Mouse (Mus musculus) limb, embryonic 10.5 days (tissue): ENCODE data around the gene Csad. TPM values are rescaled to one million over a fixed set of nuclear protein-coding genes. Genes with fewer than 3 reads are reported as not detected.

ENCODE experiments used
- DNase-seq: peaks from one replicate; pipeline ENCODE4 v3.0.0-alpha.2; 2017; ENCODE audit warnings: low spot score
- H3K27ac ChIP-seq: fragments of 300-500 bp; sonication (generic); 2 replicates; pipeline ENCODE4 v1.5.1; 2016; ENCODE audit warnings: mild to moderate bottlenecking
- H3K27me3 ChIP-seq: fragments of 300-500 bp; sonication (generic); 2 replicates; pipeline ENCODE4 v1.6.1; 2016; ENCODE audit warnings: low read depth, mild to moderate bottlenecking; ENCODE audit not compliant: poor library complexity, severe bottlenecking
- H3K36me3 ChIP-seq: fragments of 300-500 bp; sonication (generic); 2 replicates; pipeline ENCODE4 v1.6.1; 2016; ENCODE audit warnings: mild to moderate bottlenecking, moderate library complexity
- H3K4me1 ChIP-seq: fragments of 300-500 bp; sonication (generic); 2 replicates; pipeline ENCODE4 v1.6.1; 2016
- H3K4me3 ChIP-seq: fragments of 300-500 bp; sonication (generic); 2 replicates; pipeline ENCODE4 v1.5.1; 2016; ENCODE audit warnings: mild to moderate bottlenecking, moderate library complexity
- H3K9me3 ChIP-seq: fragments of 300-500 bp; sonication (generic); replicated peaks from 2 replicates; pipeline ENCODE4 v1.6.1; 2016; ENCODE audit warnings: mild to moderate bottlenecking
- WGBS: fragments of 180-500 bp; shearing (Covaris S2); methylation state at CpG from one replicate; pipeline ENCODE4 v1.1.7; 2016; 5-methylcytosine and 5-hydroxymethylcytosine counted together
- polyA plus RNA-seq: library from polyadenylated mRNA; unstranded; fragments of >200 nt; fragmentation: Nextera tagmentation; extraction: Ambion mirVana; gene quantifications from 2 replicates; pipeline ENCODE4 v1.2.1, GENCODE M21; 2016

The Csad gene
- polyA plus RNA-seq: 38.8 and 55.0 TPM in 2 replicates

DNA sequence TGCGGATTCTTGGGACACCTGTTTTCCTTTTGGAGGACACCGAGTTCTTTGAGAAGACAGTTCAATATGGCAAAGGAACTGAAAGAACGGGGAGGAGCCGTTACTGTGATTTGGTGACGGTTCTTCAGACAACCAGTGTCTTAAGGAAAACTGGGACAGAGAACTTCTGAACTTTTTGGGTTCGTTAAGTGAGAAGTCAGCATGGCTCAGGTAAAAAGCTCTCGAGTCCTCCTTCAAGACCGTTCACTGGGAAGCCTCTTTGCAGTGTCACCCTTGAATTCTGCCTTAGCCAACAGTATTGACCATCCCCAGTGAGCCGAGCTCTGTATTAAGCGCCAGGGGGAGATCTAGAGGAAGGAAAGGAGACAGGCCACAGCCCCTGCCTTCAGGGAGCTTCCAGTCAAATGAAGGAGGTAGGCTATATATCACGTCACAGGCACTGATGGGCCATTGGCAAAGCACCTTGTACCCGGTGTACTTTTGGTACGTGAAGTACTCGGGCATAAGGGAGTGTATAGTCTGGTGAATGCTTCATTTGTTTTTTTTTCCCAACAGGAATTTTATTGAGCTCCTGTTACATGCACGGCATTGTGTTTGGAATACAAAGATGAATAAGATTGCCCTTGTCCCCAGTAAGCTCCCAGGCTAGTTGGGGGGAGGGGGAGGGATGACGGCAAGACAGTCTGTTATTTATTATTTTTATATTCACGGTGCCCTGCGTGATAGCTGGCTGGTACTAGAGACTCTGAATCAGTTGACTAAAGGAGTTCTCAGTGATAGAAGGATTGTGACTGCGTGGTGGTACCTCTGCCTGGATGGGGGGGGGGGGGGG lies at the start of gene Csad:
Gene Csad (minus strand): TSS at position 51 of the 832 bp plus-strand sequence.
- H3K4me3 ChIP-seq: peak within 1 kb of the TSS; percentile 82
- no peaks in the 10 kb centered on the region for H3K9me3 ChIP-seq
- peaks cover 62% of the 10 kb centered on the region for H3K36me3 ChIP-seq
- H3K27me3 ChIP-seq: no peaks in the 10 kb centered on the region
- no peak for DNase-seq
- H3K27ac ChIP-seq: peak within 1 kb of the TSS; percentile 99
- H3K4me1 ChIP-seq: peaks cover 27% of the 10 kb centered on the region
- 77% methylated on average over 19 of the region's 19 CpGs for WGBS

DNA sequence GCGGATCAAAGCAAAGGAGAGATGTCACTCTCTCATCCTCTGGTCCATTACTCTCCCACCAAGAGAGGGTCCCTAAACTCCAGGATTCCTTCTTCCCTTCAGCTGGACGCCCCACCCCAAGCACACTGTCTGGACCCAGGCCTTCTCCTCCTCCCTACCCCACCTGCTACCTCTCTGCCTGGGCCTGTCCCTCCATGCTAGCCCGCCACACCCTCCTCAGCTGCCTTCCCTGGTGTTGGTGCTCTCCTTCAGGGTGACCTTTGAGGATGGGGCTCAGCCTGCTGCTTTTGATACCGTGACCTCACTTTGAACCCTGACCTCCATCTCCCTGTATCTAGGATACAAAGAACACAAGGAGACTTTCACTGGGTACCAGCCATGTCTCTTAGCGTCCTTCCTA lies 46.0 kb upstream of the Csad start:
- Histone ChIP-seq H3K4me3 (peak overlapping the region; percentile 86), H3K27me3 (no peaks in the 10 kb centered on the region), H3K27ac (peak overlapping the region; percentile 95), H3K4me1 (peaks cover 93% of the 10 kb centered on the region), H3K9me3 (no peaks in the 10 kb centered on the region), H3K36me3 (peaks cover 56% of the 10 kb centered on the region)
- no peak for DNase-seq
- 55% methylated on average over 5 of the region's 5 CpGs for WGBS

DNA sequence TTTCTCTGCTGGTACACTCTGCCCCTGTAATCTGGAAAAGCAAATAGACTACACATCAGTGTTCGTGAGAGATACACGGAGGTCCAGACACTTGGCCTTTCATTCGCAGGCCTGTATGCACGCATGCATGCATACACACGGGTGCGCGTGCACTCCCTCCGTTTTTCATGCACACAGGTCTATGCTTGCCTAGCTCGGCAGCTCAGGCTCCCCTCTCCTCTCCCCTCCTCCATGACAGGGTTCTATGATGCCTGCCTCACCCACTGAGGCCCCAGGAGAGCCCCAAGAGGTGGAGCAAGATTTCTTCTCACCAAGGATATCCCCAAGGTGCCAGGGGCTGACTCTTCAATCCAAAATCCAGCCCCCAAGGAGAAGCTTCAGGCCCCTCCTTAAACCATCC lies 45.4 kb upstream of the Csad start:
- Histone ChIP-seq H3K9me3 (no peaks in the 10 kb centered on the region), H3K27me3 (no peaks in the 10 kb centered on the region), H3K4me1 (peaks cover 92% of the 10 kb centered on the region), H3K36me3 (peaks cover 52% of the 10 kb centered on the region), H3K4me3 (peak overlapping the region; percentile 86), H3K27ac (peak overlapping the region; percentile 95)
- no peak for DNase-seq
- 30% methylated on average over 9 of the region's 9 CpGs for WGBS

DNA sequence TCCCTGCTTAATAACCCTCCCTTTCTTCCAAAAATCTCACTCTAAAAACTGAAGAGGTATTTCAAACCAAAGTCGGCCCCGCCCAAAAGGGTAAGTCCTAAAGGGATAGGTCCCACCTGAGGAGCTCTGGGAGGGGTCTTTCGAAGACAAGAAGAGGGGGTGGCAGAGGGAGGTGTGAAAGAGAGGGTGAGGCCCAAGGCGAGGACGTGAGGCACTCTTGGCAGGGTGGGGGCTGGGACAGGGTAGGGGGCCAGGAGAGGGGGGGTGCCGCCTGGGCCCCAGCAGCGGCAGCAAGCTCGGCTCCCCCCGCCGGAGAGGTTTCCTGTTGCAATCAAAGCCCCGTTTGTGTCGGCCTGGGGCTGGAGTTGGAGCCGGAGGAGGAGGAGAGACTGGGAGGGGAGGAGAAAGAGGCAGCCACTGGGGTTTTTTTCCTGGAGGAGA lies 44.7 kb upstream of the Csad start:
- peaks cover 47% of the 10 kb centered on the region for H3K36me3 ChIP-seq
- H3K4me3 ChIP-seq: peak overlapping the region; percentile 86
- no peaks in the 10 kb centered on the region for H3K27me3 ChIP-seq
- peak overlapping the region; percentile 95 for H3K27ac ChIP-seq
- peaks cover 93% of the 10 kb centered on the region for H3K4me1 ChIP-seq
- H3K9me3 ChIP-seq: no peaks in the 10 kb centered on the region
- 0% methylated on average over 13 of the region's 13 CpGs for WGBS
- DNase-seq: peak; percentile 85

DNA sequence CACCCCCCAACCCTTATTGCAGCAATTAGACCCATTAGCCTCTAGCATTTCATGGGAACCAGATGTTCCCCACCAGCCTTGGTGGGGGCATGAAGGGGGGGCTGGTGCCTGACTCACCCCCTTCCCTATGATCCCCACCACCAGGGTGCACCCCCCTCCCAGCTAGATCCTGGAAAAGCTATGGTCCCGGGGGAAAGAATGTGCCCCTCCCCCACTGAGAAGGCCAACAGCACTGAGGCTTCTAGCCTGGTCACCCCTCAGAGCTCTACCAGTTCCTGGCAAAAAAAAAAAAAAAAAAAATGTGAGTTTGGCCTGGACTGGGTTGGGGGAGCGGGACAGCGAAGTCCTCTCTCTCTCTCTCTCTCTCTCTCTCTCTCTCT lies 44.3 kb upstream of the Csad start:
- Histone ChIP-seq H3K4me3 (peak overlapping the region; percentile 86), H3K36me3 (peaks cover 43% of the 10 kb centered on the region), H3K27ac (peak overlapping the region; percentile 95), H3K27me3 (no peaks in the 10 kb centered on the region), H3K9me3 (no peaks in the 10 kb centered on the region), H3K4me1 (peaks cover 93% of the 10 kb centered on the region)
- peak; percentile 85 for DNase-seq
- WGBS: 0% methylated on average over 3 of the region's 3 CpGs

DNA sequence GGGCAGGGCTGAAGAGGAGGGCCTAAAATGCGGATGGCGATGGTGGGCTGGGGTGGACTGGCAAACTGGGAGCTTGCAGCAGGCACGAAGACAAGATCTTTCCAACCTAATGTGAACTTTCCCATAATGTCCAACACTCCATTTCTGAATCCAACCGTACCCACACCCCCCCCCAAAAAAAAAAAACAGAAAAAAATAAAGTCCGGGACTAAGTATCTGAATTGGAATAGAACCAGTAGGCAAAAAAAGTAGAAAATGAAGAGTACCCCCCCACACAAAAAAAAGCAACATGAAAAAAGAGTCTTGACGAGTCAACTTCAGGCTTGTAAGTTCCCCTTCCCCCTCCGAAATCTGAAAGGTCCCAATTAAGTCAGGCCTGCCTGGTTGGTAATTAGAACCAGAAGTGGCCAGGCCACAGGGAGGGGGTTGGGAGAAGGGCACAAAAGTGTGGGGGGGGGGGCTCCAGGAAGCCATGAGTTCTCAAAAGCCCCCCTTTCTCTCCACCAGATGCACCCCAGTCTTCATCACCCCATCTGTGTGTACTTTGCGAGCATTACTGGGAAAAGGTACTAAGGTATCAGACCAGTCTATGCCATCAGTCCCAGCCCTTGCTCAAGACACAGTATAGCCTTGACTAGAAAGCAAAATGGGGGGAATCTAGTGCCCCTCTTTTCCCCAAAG lies 43.7 kb upstream of the Csad start:
- 1% methylated on average over 8 of the region's 8 CpGs for WGBS
- Histone ChIP-seq H3K27ac (peak overlapping the region; percentile 95), H3K4me3 (peak overlapping the region; percentile 86), H3K36me3 (peaks cover 41% of the 10 kb centered on the region), H3K27me3 (no peaks in the 10 kb centered on the region), H3K4me1 (peaks cover 93% of the 10 kb centered on the region), H3K9me3 (no peaks in the 10 kb centered on the region)
- DNase-seq: peak; percentile 80

DNA sequence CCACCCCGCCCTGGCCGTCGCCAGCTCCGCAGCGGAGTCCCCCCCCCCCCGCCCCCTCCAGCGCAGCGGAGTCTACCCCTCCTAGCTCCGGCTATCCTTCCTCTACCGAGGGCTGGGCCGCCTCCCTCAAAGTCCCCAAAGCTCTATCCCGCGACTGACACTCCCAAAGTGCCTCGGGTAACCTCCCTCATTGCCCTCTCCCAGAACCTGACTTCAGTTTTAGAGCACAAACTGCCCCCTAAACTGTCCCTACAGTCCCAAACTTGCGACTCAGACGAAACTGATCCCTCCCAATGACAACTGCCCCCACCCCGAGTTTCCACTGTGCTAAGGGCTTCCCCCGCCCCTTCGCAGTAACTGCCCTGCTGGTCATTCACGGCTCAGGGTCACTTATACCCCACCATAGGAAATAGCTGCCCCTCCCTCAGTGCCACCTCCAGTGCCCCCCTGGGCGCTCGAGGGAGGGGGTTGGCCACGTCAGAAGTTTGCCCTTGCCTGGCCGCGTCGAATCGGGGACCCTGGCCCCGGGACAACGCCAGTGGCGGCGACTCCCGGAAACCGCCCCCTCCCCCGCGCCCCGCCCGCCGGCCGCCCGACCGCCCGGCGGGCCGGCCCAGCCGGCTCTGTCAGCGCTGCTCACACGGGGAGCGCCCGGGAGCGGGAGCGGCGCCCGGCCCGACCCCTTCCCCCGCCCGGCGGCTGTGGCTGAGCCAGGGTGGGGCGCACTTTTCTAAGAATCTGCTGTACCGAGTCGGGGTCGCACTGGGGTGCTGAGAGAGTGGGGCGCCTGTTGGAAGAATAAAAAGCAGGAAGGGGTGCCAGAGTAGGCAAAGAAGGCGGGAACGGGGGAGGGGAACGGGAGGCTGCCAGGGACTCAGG lies 43.0 kb upstream of the Csad start:
- H3K4me1 ChIP-seq: peaks cover 95% of the 10 kb centered on the region
- peaks cover 41% of the 10 kb centered on the region for H3K36me3 ChIP-seq
- no peaks in the 10 kb centered on the region for H3K9me3 ChIP-seq
- H3K27ac ChIP-seq: peak overlapping the region; percentile 95
- H3K4me3 ChIP-seq: peak overlapping the region; percentile 86
- WGBS: under 1% methylated on average over 56 of the region's 65 CpGs
- peak; percentile 84 for DNase-seq
- no peaks in the 10 kb centered on the region for H3K27me3 ChIP-seq

DNA sequence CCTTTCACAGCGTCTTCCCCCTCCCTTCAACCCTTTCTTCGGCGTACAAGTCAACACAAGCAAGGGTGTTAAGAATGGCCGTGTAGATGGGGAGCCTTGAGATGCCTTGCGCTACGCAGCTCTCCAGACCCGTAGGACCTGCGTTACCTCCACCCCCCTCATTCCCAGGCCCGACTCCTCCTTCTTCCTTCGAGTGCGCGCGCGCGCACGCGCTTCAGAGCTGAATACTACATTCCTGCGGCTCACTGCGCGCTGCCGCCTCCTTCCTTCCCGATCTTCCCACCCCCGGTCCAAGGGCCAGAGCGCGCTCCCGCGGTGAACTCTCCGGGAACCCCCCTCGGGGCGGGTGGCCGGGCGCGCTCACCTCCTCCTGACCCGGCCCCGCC lies 42.3 kb upstream of the Csad start:
- no peaks in the 10 kb centered on the region for H3K27me3 ChIP-seq
- peaks cover 95% of the 10 kb centered on the region for H3K4me1 ChIP-seq
- WGBS: under 1% methylated on average over 28 of the region's 35 CpGs
- H3K27ac ChIP-seq: peak overlapping the region; percentile 95
- peak; percentile 96 for DNase-seq
- H3K9me3 ChIP-seq: no peaks in the 10 kb centered on the region
- peaks cover 40% of the 10 kb centered on the region for H3K36me3 ChIP-seq
- H3K4me3 ChIP-seq: peak overlapping the region; percentile 86

DNA sequence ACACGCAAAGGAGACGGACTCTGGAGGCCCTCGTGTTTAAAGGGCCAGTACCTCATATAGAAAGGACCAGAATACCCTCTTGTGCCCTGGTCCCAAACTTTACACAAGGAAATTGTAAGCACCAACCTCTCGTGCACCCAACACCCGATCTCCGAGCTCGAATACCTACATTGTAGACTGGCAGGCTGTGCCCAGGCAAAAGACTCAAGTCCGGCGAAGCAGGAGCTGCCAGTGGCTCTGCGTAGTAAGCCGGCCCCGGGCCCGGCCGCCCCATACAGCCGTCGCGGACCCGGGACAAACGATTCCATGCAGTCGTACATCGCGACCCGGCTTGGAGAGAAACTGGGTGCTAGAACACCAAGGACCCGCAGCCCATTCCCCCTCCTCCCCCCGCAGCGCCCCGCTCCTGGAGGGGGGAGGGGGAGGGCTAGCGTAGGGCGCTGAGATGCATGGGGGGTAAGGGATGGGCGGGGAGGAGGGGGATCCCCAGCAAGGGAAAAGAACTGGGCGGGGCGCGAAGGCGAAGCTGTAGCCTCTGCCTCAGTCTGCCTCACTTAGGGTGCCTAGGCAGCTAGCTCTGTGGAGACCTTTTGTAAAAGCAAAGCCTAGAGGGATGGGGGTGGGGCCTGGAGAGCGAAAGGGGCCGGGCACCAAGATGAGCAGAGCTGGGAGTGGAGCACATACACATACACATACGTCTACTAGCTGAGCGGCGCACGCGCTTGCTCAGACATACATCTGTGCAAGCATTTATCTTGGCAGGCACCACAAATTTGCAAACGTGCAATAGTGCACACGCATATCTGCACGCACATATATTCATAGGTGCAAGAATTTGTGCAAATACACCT lies 41.6 kb upstream of the Csad start:
- under 1% methylated on average over 43 of the region's 44 CpGs for WGBS
- peak; percentile 79 for DNase-seq

DNA sequence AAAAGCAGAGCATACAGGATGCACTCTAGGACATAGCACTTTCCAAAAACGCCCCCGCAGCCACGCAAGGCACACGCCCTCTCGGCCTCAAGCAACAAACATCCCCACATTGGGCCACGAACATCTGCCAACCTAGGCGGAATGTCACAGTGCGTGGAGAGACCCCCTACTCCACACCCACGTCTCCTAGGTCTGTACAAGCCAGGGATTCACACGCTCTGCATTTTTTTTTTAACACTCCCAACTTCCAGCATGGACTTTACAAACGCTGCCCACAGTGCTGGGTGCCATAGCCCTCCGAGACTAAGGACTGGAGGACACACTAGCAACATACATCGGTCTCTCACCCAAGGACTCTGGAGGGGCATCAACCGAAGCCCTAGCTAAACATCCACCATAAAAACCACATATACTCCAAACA lies 40.9 kb upstream of the Csad start:
- Histone ChIP-seq H3K9me3 (no peaks in the 10 kb centered on the region), H3K36me3 (peaks cover 40% of the 10 kb centered on the region), H3K27ac (peak overlapping the region; percentile 95), H3K4me3 (peak overlapping the region; percentile 86), H3K4me1 (peaks cover 92% of the 10 kb centered on the region), H3K27me3 (no peaks in the 10 kb centered on the region)
- 1% methylated on average over 14 of the region's 14 CpGs for WGBS
- DNase-seq: no peak

More for the DNA sequence above, 41.6 kb upstream of the Csad start:
- no peaks in the 10 kb centered on the region for H3K9me3 ChIP-seq
- peak overlapping the region; percentile 95 for H3K27ac ChIP-seq
- peaks cover 40% of the 10 kb centered on the region for H3K36me3 ChIP-seq
- peaks cover 93% of the 10 kb centered on the region for H3K4me1 ChIP-seq
- H3K27me3 ChIP-seq: no peaks in the 10 kb centered on the region
- H3K4me3 ChIP-seq: peak overlapping the region; percentile 86

DNA sequence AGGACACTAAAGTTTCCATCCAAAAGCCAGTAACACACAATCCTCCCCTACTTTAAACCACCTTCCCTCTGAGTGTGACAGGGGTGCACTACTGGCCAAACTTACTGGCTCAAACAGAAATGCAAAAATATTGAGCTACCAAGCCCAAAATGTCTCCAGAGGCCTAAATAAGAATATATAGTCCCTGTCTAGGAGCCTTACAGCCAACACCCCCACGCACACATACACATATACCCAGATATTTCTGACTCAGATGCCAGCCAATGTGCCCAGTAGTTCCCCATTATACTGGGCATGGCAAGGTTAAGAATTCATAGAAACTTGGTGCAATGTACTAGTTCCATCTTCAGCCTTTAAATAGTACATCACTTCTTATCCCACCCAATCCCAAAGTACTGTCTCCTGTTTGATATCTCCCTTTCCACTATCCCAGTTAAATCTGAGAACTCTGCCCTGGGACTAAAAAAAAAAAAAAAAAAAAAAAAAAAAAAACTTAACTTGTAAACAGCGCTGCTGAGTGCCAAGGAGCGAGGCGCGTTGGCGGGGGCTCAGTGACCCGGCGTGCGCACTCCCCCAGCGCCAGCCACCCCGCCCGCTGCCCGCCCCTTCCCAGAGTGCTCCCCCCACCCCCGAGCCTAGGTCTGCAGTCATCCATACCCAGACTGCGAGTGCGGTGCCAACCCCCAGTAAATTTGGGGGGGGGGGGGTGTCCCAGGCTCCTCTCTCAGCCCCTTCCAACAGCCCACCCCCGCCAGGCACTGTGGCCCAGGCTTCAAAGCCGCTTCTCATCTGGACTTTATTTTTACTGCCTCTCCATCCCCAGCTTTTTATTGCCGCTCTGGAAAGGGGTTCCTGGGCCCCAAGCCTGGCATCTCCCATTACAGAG lies 40.0 kb upstream of the Csad start:
- Histone ChIP-seq H3K36me3 (peaks cover 40% of the 10 kb centered on the region), H3K4me1 (peaks cover 88% of the 10 kb centered on the region)

More for the DNA sequence above, 40.0 kb upstream of the Csad start:
- peak overlapping the region; percentile 95 for H3K27ac ChIP-seq
- H3K27me3 ChIP-seq: no peaks in the 10 kb centered on the region
- DNase-seq: no peak
- H3K4me3 ChIP-seq: peak overlapping the region; percentile 86
- H3K9me3 ChIP-seq: no peaks in the 10 kb centered on the region
- WGBS: 3% methylated on average over 19 of the region's 19 CpGs
